Mouse (Mus musculus) gastrocnemius, postnatal 14 days (tissue): ENCODE results near the gene Stard3. TPM values are rescaled to one million over a fixed set of nuclear protein-coding genes. Genes with fewer than 3 reads are reported as not detected.

ENCODE experiments used
- DNase-seq: peaks from one replicate; pipeline ENCODE4 v3.0.0; 2021; ENCODE audit warnings: mixed read lengths
- intact Hi-C: fragments of 180-260 bp; cut with DNase I; formaldehyde crosslinking; loops from one replicate; pipeline ENCODE4 v1.15.1; 2025; ENCODE audit warnings: low total_unique reads
- total RNA-seq, 2 experiments: library from RNA; stranded (reverse); gene quantifications; 2 replicates each; pipeline ENCODE4 v1.2.3; 2021

Stard3 gene
- total RNA-seq, 2 experiments from 2014 or later, result 7.3 to 9.4 TPM

- peak; percentile 85 for DNase-seq
- intact Hi-C loops, result loop anchor here (5.0 kb wide), 2 partner anchors 95 to 115 kb away; partner anchors contain the start of gene Mien1
These were observed 15.9 kb upstream of the Stard3 start for GRCm38 (mm10) chr11:98342000-98342945.

GRCm38 (mm10) chr11:98345253-98345652, 12.9 kb upstream of the Stard3 start:
- peak; percentile 66 for DNase-seq
- intact Hi-C loops, result loop anchor here (5.0 kb wide), 2 partner anchors 42 to 78 kb away; partner anchors contain the start of gene Pnmt

GRCm38 (mm10) chr11:98346168-98346567, 12.0 kb upstream of the Stard3 start:
- intact Hi-C loops, result loop anchor here (5.0 kb wide), 2 partner anchors 41 to 79 kb away; partner anchors contain the start of gene Pnmt
- no peak for DNase-seq

GRCm38 (mm10) chr11:98347385-98348082, 10.6 kb upstream of the Stard3 start:
- DNase-seq, result no peak
- intact Hi-C loops, result loop anchor here (5.0 kb wide), 2 partner anchors 40 to 80 kb away; partner anchors contain the start of gene Pnmt

- DNase-seq, result no peak
- intact Hi-C loops, result loop anchor here (5.0 kb wide), 2 partner anchors 39 to 81 kb away; partner anchors contain the start of gene Pnmt
These were observed 9.8 kb upstream of the Stard3 start, which contains the start of gene Ppp1r1b for GRCm38 (mm10) chr11:98348083-98348961. TSS of gene Ppp1r1b (plus strand) at chr11:98348404.

GRCm38 (mm10) chr11:98349308-98349707, 8.9 kb upstream of the Stard3 start:
- DNase-seq, result no peak
- intact Hi-C loops, result loop anchor here (5.0 kb wide), 2 partner anchors 38 to 82 kb away; partner anchors contain the start of gene Pnmt

GRCm38 (mm10) chr11:98352272-98352990, 5.7 kb upstream of the Stard3 start:
- intact Hi-C loops, result no loop called here
- no peak for DNase-seq

- DNase-seq, result no peak
- intact Hi-C loops, result no loop called here
These were observed 4.4 kb upstream of the Stard3 start for GRCm38 (mm10) chr11:98353651-98354211.

- intact Hi-C loops, result no loop called here
- DNase-seq, result no peak
These were observed 3.7 kb upstream of the Stard3 start for GRCm38 (mm10) chr11:98354445-98354844.

GRCm38 (mm10) chr11:98355732-98356299, 2.4 kb upstream of the Stard3 start:
- DNase-seq, result no peak

GRCm38 (mm10) chr11:98356625-98357394, 1.4 kb upstream of the Stard3 start:
- DNase-seq, result no peak
- intact Hi-C loops, result no loop called here

More at GRCm38 (mm10) chr11:98355732-98356299, 2.4 kb upstream of the Stard3 start:
- intact Hi-C loops, result no loop called here

GRCm38 (mm10) chr11:98357396-98358160, 590 bp upstream of the Stard3 start:
- no peak for DNase-seq
- intact Hi-C loops, result no loop called here

GRCm38 (mm10) chr11:98360866-98361521, 2.8 kb downstream of the Stard3 start:
- no peak for DNase-seq
- intact Hi-C loops, result no loop called here

- intact Hi-C loops, result no loop called here
These were observed 5.6 kb downstream of the Stard3 start for GRCm38 (mm10) chr11:98363817-98364216.

GRCm38 (mm10) chr11:98364410-98364809, 6.2 kb downstream of the Stard3 start:
- no peak for DNase-seq
- intact Hi-C loops, result no loop called here

More at GRCm38 (mm10) chr11:98363817-98364216, 5.6 kb downstream of the Stard3 start:
- no peak for DNase-seq

GRCm38 (mm10) chr11:98366290-98366689, 8.1 kb downstream of the Stard3 start:
- DNase-seq, result no peak
- intact Hi-C loops, result no loop called here
